Mouse (Mus musculus) ES-Bruce4 (cell line): ENCODE measurements around the gene Tas2r140. TPM values are rescaled to one million over a fixed set of nuclear protein-coding genes. Genes with fewer than 3 reads are reported as not detected.
A peak's percentile ranks its signal among the peaks of the same experiment; 100 is the strongest.

Source experiments
- H3K27ac ChIP-seq: 2 replicates; pipeline ENCODE4 v1.5.1; 2012; ENCODE audit warnings: low read length, inconsistent platforms; ENCODE audit not compliant: insufficient read depth
- H3K27me3 ChIP-seq: 2 replicates; pipeline ENCODE4 v1.6.1; 2012; ENCODE audit warnings: mild to moderate bottlenecking, low read length, inconsistent platforms; ENCODE audit not compliant: control insufficient read depth, poor library complexity, insufficient read depth, severe bottlenecking
- H3K36me3 ChIP-seq: 2 replicates; pipeline ENCODE4 v1.6.1; 2012; ENCODE audit warnings: inconsistent platforms, mild to moderate bottlenecking, low read length, moderate library complexity; ENCODE audit not compliant: control insufficient read depth, poor library complexity, insufficient read depth, severe bottlenecking
- H3K4me1 ChIP-seq: one replicate; pipeline ENCODE4 v1.8.1; 2011; ENCODE audit warnings: low read length; ENCODE audit not compliant: control insufficient read depth, insufficient read depth
- H3K4me3 ChIP-seq: 2 replicates; pipeline ENCODE4 v1.5.1; 2011; ENCODE audit warnings: low read depth, mild to moderate bottlenecking, low read length
- H3K9ac ChIP-seq: 2 replicates; pipeline ENCODE4 v1.6.1; 2012; ENCODE audit warnings: low read depth, mild to moderate bottlenecking, inconsistent platforms; ENCODE audit not compliant: poor library complexity, severe bottlenecking
- H3K9me3 ChIP-seq: replicated peaks from 2 replicates; pipeline ENCODE4 v1.6.1; 2012; ENCODE audit warnings: mild to moderate bottlenecking, low read length, inconsistent platforms; ENCODE audit not compliant: control insufficient read depth, poor library complexity, insufficient read depth, severe bottlenecking
- CTCF ChIP-seq: IDR thresholded peaks from one replicate; pipeline ENCODE4 v1.8.1; 2011; ENCODE audit warnings: low read depth, low read length
- EP300 ChIP-seq: IDR thresholded peaks from 2 replicates; pipeline ENCODE4 v1.6.1; 2011; ENCODE audit warnings: low read depth, low read length; ENCODE audit not compliant: insufficient read depth
- POLR2A ChIP-seq: IDR thresholded peaks from one replicate; pipeline ENCODE4 v1.8.1; 2011; ENCODE audit warnings: low read length; ENCODE audit not compliant: insufficient read depth
- polyA plus RNA-seq: library from polyadenylated mRNA; stranded (reverse); fragments of >200 nt; gene quantifications from 2 replicates; pipeline ENCODE4 v1.2.4, GENCODE M21; 2011; ENCODE audit warnings: low read depth; ENCODE audit not compliant: missing spikeins, insufficient read depth, insufficient read length

The Tas2r140 gene
- not detected in 2 replicates for polyA plus RNA-seq

DNA sequence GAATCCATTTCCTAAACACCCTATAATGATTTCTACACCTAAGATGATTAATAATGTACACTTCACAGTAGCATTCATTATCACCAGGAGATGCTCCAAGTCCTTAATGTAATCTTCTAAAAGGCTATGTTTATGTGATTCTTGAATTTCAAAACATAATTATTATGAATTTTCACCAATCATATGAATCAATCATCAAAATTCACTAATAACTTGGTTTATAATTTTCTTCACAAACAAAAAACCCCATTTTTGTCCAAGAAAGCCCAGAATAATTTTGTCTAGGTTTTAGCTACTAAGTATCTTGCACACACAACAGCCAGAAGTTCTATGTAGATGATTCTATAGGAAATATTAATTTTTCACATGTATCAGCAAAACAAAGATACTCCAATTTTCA, at the start of gene Tas2r140:
Gene Tas2r140, minus strand, starts transcription at position 101 of the 400 bp plus-strand sequence.
- no peaks in the 10 kb centered on the region for H3K27me3 ChIP-seq
- no peak for TF ChIP-seq EP300
- TF ChIP-seq POLR2A: no peak
- TF ChIP-seq CTCF: no peak
- H3K4me3 ChIP-seq: no peak within 1 kb of the TSS
- H3K27ac ChIP-seq: no peak within 1 kb of the TSS
- H3K36me3 ChIP-seq: no peaks in the 10 kb centered on the region
- no peaks in the 10 kb centered on the region for H3K9me3 ChIP-seq
- no peak within 1 kb of the TSS for H3K9ac ChIP-seq
- H3K4me1 ChIP-seq: no peaks in the 10 kb centered on the region

DNA sequence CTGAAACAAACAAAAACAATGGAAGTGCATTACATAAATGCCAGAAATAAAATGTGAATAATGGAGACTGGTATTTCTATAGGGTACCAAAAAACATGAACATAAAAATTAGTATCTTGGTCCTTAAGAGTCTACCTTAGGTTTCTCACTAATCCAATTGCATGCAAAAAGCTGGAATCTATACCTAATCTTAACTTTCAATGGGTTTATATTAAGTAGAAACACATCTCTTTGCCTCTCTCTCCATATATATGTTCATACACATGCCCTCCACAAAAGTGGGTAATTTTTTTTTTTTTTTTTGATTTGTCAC, 48.9 kb upstream of the Tas2r140 start, which contains the start of gene Smim10l1:
Gene Smim10l1, plus strand, starts transcription at position 301 of the 313 bp plus-strand sequence.
- Histone ChIP-seq H3K4me1 (no peaks in the 10 kb centered on the region), H3K9ac (peak within 1 kb of the TSS; percentile 80), H3K27me3 (no peaks in the 10 kb centered on the region), H3K27ac (peak within 1 kb of the TSS; percentile 43; the same call in 1 of the 2 replicates), H3K36me3 (no peaks in the 10 kb centered on the region), H3K9me3 (no peaks in the 10 kb centered on the region), H3K4me3 (peak within 1 kb of the TSS; percentile 84)
- no peak for TF ChIP-seq EP300
- no peak for TF ChIP-seq POLR2A
- TF ChIP-seq CTCF: no peak

DNA sequence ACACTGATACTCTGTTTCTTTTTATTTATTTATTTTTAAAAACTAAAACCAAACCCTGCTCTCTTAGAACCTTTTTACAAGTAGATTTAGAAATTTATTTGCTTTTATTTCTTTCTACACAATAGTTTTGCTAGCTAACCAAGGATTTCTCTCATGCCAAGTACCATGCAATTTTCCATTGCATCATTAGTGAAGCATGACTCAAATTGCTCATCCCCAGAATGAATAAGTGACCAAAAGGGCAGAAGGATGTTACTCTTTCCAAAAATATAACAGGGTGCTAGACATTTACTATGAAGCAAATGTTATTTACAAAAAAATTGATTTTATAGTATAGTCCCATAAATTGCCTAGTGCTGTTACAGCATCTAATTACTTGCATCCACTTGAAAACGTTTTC, 46.8 kb upstream of the Tas2r140 start:
- H3K27ac ChIP-seq: no peak overlapping the region
- TF ChIP-seq POLR2A: no peak
- no peak for TF ChIP-seq EP300
- no peak for TF ChIP-seq CTCF
- H3K9ac ChIP-seq: no peak overlapping the region
- H3K27me3 ChIP-seq: no peaks in the 10 kb centered on the region
- no peaks in the 10 kb centered on the region for H3K9me3 ChIP-seq
- no peak overlapping the region for H3K4me3 ChIP-seq
- no peaks in the 10 kb centered on the region for H3K36me3 ChIP-seq
- no peaks in the 10 kb centered on the region for H3K4me1 ChIP-seq

DNA sequence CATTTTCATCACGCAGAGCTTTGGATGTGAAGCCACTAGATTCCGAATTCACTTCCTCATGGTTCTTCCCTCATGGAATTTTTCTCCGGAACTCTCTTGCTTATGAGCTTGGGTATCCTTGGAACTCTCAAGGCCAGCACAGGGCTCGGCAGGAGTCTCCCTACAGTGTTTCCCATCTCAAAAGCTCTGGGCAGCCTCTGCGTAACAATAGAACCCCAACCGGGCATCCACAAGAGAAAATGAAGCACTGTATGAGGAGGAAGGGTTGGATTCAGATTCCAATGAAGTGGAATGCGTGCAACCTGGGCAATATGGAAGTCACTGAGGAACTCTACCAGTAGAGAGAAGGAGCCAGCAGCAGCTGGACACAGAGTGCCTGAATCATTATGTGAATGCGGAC, 36.6 kb upstream of the Tas2r140 start:
- Histone ChIP-seq H3K9ac (no peak overlapping the region), H3K36me3 (no peaks in the 10 kb centered on the region), H3K27me3 (no peaks in the 10 kb centered on the region), H3K9me3 (no peaks in the 10 kb centered on the region), H3K4me3 (no peak overlapping the region), H3K27ac (no peak overlapping the region), H3K4me1 (no peaks in the 10 kb centered on the region)
- no peak for TF ChIP-seq CTCF
- TF ChIP-seq EP300: no peak
- TF ChIP-seq POLR2A: no peak

DNA sequence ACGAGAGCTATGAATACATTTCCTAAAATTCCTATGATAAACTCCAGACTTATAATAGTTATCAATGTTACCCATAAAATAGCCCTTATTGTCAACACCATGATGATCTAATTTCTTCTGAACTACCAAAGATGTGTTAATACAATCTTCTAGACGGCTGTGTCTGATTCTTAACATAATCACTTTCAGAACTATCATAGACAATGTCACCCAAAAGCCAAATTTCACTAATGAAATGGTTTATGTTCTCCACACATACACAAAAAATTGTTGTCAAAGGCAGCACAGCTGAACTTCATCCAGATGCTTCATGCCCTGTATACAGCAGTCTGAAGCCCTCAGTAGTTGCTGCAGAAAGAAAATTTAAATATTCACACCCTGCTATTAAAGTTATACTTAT, 18.6 kb downstream of the Tas2r140 start, which contains the start of gene Tas2r103:
Gene Tas2r103, minus strand, starts transcription at position 101 of the 400 bp plus-strand sequence.
- H3K27me3 ChIP-seq: no peaks in the 10 kb centered on the region

More for the DNA sequence above, 18.6 kb downstream of the Tas2r140 start, which contains the start of gene Tas2r103:
- H3K4me3 ChIP-seq: no peak within 1 kb of the TSS
- H3K4me1 ChIP-seq: no peaks in the 10 kb centered on the region
- H3K36me3 ChIP-seq: no peaks in the 10 kb centered on the region
- H3K9me3 ChIP-seq: no peaks in the 10 kb centered on the region
- no peak within 1 kb of the TSS for H3K27ac ChIP-seq
- H3K9ac ChIP-seq: no peak within 1 kb of the TSS
- TF ChIP-seq EP300 (no peak), POLR2A (no peak), CTCF (no peak)

Other genes with a start within 250 kb of the Tas2r140 start
- not detected in 2 replicates for gene Tas2r123, start 208.7 kb downstream of the Tas2r140 start, polyA plus RNA-seq
- not detected in 2 replicates for gene Tas2r116, start 200.4 kb downstream of the Tas2r140 start, polyA plus RNA-seq
- gene Tas2r110, start 187.8 kb downstream of the Tas2r140 start, polyA plus RNA-seq: not detected in 2 replicates
- not detected in 2 replicates for gene Tas2r113, start 162.8 kb downstream of the Tas2r140 start, polyA plus RNA-seq
- not detected in 2 replicates for gene Tas2r125, start 146.2 kb downstream of the Tas2r140 start, polyA plus RNA-seq
- gene Tas2r129, start 104.7 kb downstream of the Tas2r140 start, polyA plus RNA-seq: not detected in 2 replicates
- not detected in 2 replicates for gene Tas2r131, start 97.9 kb downstream of the Tas2r140 start, polyA plus RNA-seq
- not detected in 2 replicates for gene Tas2r109, start 74.9 kb downstream of the Tas2r140 start, polyA plus RNA-seq
- not detected in 2 replicates for gene Tas2r103, start 18.7 kb downstream of the Tas2r140 start, polyA plus RNA-seq
- 10.8 and 11.0 TPM in 2 replicates for gene Smim10l1, start 49.1 kb upstream of the Tas2r140 start, polyA plus RNA-seq
- not detected in 2 replicates for gene 5530400C23Rik, start 236.4 kb upstream of the Tas2r140 start, polyA plus RNA-seq